ENCODE assay signal across 17 mouse cellular contexts in genomic region chr1:40094601-40095304, GRCm38 (mm10). TPM values are rescaled to one million over a fixed set of nuclear protein-coding genes. Genes with fewer than 3 reads are reported as not detected.
"Had no signal": no experiment of that assay in that cellular context is flagged by ENCODE, and none has a peak within 500 bp of the region (broad histone marks: within the 10 kb centered on the region; RNA-seq: fewer than 3 reads in every experiment).

No protein-coding gene starts in this region.

- H3K4me3 ChIP-seq: limb, embryonic 13.5 days; liver, embryonic 15.5 days; lung, embryonic 15.5 days; midbrain, embryonic 10.5 days; myocyte; neural tube, embryonic 15.5 days; stomach, embryonic 15.5 days had no signal

- H3K27me3 ChIP-seq: limb, embryonic 13.5 days; liver, embryonic 15.5 days; lung, embryonic 15.5 days; neural tube, embryonic 15.5 days; stomach, embryonic 15.5 days had no signal

- H3K36me3 ChIP-seq: limb, embryonic 13.5 days; liver, embryonic 15.5 days; lung, embryonic 15.5 days; midbrain, embryonic 10.5 days; neural tube, embryonic 15.5 days; stomach, embryonic 15.5 days had no signal

- H3K27ac ChIP-seq: limb, embryonic 13.5 days; liver, embryonic 15.5 days; lung, embryonic 15.5 days; midbrain, embryonic 10.5 days; neural tube, embryonic 15.5 days; stomach, embryonic 15.5 days had no signal

- H3K4me1 ChIP-seq: limb, embryonic 13.5 days; liver, embryonic 15.5 days; lung, embryonic 15.5 days; midbrain, embryonic 10.5 days; neural tube, embryonic 15.5 days; stomach, embryonic 15.5 days had no signal

- H3K4me2 ChIP-seq: limb, embryonic 13.5 days; liver, embryonic 11.5 days; liver, embryonic 15.5 days; lung, embryonic 15.5 days; neural tube, embryonic 15.5 days; stomach, embryonic 15.5 days had no signal

- H3K9ac ChIP-seq: limb, embryonic 13.5 days; liver, embryonic 15.5 days; lung, embryonic 15.5 days; neural tube, embryonic 15.5 days; stomach, embryonic 15.5 days had no signal

- H3K9me3 ChIP-seq: limb, embryonic 13.5 days; liver, embryonic 15.5 days; lung, embryonic 15.5 days; midbrain, embryonic 10.5 days; neural tube, embryonic 15.5 days; stomach, embryonic 15.5 days had no signal

- DNase-seq: kidney, adult 2 months; layer of hippocampus, adult 9-11 months; layer of hippocampus, postnatal 36 days; midbrain, embryonic 14.5 days; right cerebral cortex, adult 18-20 months; thymus, adult 2 months; thymus, postnatal 25 days had no signal

RNA-seq across cellular contexts. Expression of gene Il1r2, which starts 20.9 kb away (rescaled TPM):
- polyA plus RNA-seq: neural tube, embryonic 11.5 days; testis, adult 2 months had no signal
